Mouse (Mus musculus): ENCODE results near the gene Rbmxl1.

DNA sequence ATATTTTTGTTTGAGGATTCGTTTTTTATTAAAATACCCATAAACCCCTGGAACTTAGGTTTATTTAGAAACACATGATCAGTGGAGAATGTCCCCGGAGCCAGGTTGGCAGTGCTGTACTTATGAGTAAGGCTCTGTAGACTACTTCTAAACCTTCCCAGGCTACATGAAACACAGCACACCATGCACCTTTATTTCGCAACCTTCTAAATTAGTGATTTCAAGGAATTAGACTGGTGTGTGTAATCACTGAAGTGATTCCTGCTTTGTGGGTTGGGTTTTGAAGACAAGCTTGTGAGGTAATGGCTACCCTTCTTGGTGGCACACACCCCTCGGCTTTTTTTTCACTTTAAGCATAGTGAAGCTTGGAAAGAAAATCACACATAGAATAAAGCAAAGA lies 47.1 kb upstream of the Rbmxl1 start:
- TF ChIP-seq CTCF (IDR thresholded peaks at IDR 0.05; ENCODE audit: extremely low read depth, insufficient read depth, low read length) (no peak), POLR2A (IDR thresholded peaks at IDR 0.05; ENCODE audit: extremely low read depth, insufficient read depth, low read length) (no peak)
